33 mouse cellular contexts compared by ENCODE assay signal in the genomic region with DNA sequence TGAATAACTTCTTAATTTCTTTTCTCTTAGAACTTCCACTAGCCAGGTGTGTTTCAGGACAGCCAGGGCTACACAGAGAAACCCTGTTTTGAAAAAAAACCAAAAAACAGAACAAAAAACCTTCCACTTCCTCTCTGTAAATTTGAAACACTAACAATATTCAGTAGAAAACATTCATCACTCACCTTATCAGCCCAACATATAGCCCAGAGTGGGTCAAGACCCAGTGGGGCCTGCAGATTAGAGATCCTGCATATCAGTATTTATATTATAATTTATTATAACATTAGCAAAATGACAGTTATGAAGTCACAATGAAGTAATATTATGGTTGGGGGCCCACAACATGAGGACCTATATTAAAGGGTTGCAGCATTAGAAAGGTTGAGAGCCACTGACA. TPM values are rescaled to one million over a fixed set of nuclear protein-coding genes. Genes with fewer than 3 reads are reported as not detected.
DNase-seq lines count a peak whose midpoint lies in the region; ATAC-seq and TF ChIP-seq lines count a peak whose summit lies in the region.
"Had no signal": no experiment of that assay in that cellular context is flagged by ENCODE, and none has a peak within 500 bp of the region (broad histone marks: within the 10 kb centered on the region; RNA-seq: fewer than 3 reads in every experiment).

No protein-coding gene starts in this region.

- no peaks in the 10 kb centered on the region for H3K27me3 ChIP-seq in MEL (ENCODE audit: control insufficient read depth in 1 of 2, insufficient read depth in 2 of 2, low read length in 2 of 2)
- no peaks in the 10 kb centered on the region for H3K27me3 ChIP-seq in liver, embryonic 12.5 days (replicated peaks)
- no peaks in the 10 kb centered on the region for H3K27me3 ChIP-seq in liver, embryonic 15.5 days
- H3K27me3 ChIP-seq: CH12.LX; embryonic facial prominence, embryonic 13.5 days; forebrain, embryonic 13.5 days; heart, embryonic 13.5 days; hindbrain, embryonic 12.5 days; hindbrain, embryonic 15.5 days had no signal

- TF ChIP-seq RAD21 in MEL (IDR thresholded peaks at IDR 0.05; ENCODE audit: low read depth, low read length): no peak

- 0 out of 2 replicates have a peak overlapping the region, but pooled peaks have one; percentile 13 for H3K4me2 ChIP-seq in liver, embryonic 12.5 days
- no peak overlapping the region for H3K4me2 ChIP-seq in liver, embryonic 15.5 days
- H3K4me2 ChIP-seq: embryonic facial prominence, embryonic 13.5 days; forebrain, embryonic 13.5 days; heart, embryonic 13.5 days; hindbrain, embryonic 12.5 days; hindbrain, embryonic 15.5 days had no signal

- H3K9me3 ChIP-seq in MEL (replicated peaks; ENCODE audit: insufficient read depth, low read length): no peaks in the 10 kb centered on the region
- no peaks in the 10 kb centered on the region for H3K9me3 ChIP-seq in liver, embryonic 12.5 days (replicated peaks)
- H3K9me3 ChIP-seq in liver, embryonic 15.5 days (replicated peaks): no peaks in the 10 kb centered on the region
- H3K9me3 ChIP-seq: embryonic facial prominence, embryonic 10.5 days; embryonic facial prominence, embryonic 13.5 days; forebrain, embryonic 10.5 days; forebrain, embryonic 13.5 days; G1E; heart, embryonic 10.5 days; heart, embryonic 13.5 days; hindbrain, embryonic 12.5 days; hindbrain, embryonic 15.5 days had no signal

- H3K36me3 ChIP-seq in MEL (ENCODE audit: control insufficient read depth in 1 of 2, insufficient read depth in 2 of 2, low read length in 2 of 2): peaks cover 0 to 19% of the 10 kb centered on the region in 2 experiments; a peak in 2 of 4 replicates
- no peaks in the 10 kb centered on the region for H3K36me3 ChIP-seq in liver, embryonic 12.5 days
- H3K36me3 ChIP-seq in liver, embryonic 15.5 days (replicated peaks): no peaks in the 10 kb centered on the region
- H3K36me3 ChIP-seq: embryonic facial prominence, embryonic 10.5 days; embryonic facial prominence, embryonic 13.5 days; forebrain, embryonic 10.5 days; G1E; heart, embryonic 10.5 days; heart, embryonic 13.5 days; hindbrain, embryonic 12.5 days; hindbrain, embryonic 15.5 days had no signal

- peak; percentile 80 to 82 for TF ChIP-seq EP300 in MEL (IDR thresholded peaks at IDR 0.05; ENCODE audit: low read depth in 1 of 2, low read length in 2 of 2)

- peak; percentile 64 for DNase-seq in MEL (ENCODE audit: low read depth, low spot score)
- no peak for DNase-seq in urinary bladder, postnatal 4 days (ENCODE audit: low spot score in 2 of 2)
- DNase-seq in ovary, postnatal 36 days (ENCODE audit: low spot score): no peak
- DNase-seq: adrenal gland, adult 8-10 months; adrenal gland, postnatal 25 days; B cell, adult 2 months; cerebellum, adult 18-20 months; cerebellum, adult 9-10 months; cerebellum, postnatal 25 days; embryo, embryonic 11 days; gastrocnemius, postnatal 10 days; gastrocnemius, postnatal 36 days; heart, adult 2 months; heart, postnatal 14 days; heart, postnatal 4 days had no signal

- H3K79me2 ChIP-seq in MEL (ENCODE audit: control insufficient read depth, insufficient read depth, low read length, poor library complexity): no peaks in the 10 kb centered on the region

- ATAC-seq in liver, embryonic 12.5 days: peak; percentile 58
- ATAC-seq in liver, embryonic 15.5 days (ENCODE audit: insufficient read depth): peak; percentile 54; the same call in 1 of the 2 replicates
- ATAC-seq in megakaryocyte progenitor cell, adult 5-6 weeks (replicated peaks; ENCODE audit: poor library complexity): 0 out of 2 replicates have a peak, but pooled peaks have one; percentile 23
- ATAC-seq in erythroid progenitor cell, adult 5-6 weeks (replicated peaks; ENCODE audit: low FRiP score, poor library complexity, severe bottlenecking): no peak
- ATAC-seq: forebrain, embryonic 13.5 days; forebrain, embryonic 16.5 days had no signal

- no peak overlapping the region for H3K4me3 ChIP-seq in MEL (ENCODE audit: control insufficient read depth in 1 of 2, insufficient read depth in 1 of 2, low read depth in 2 of 2, low read length in 2 of 2)
- H3K4me3 ChIP-seq in liver, embryonic 12.5 days: no peak overlapping the region
- H3K4me3 ChIP-seq in liver, embryonic 15.5 days (replicated peaks): no peak overlapping the region
- H3K4me3 ChIP-seq: embryonic facial prominence, embryonic 10.5 days; embryonic facial prominence, embryonic 13.5 days; erythroblast, embryonic 14.5 days; forebrain, embryonic 10.5 days; forebrain, embryonic 13.5 days; heart, adult 2 months; heart, embryonic 10.5 days; heart, embryonic 13.5 days; hindbrain, embryonic 12.5 days; hindbrain, embryonic 15.5 days had no signal

- peak overlapping the region; percentile 68 for H3K27ac ChIP-seq in MEL (ENCODE audit: control insufficient read depth, low read depth, low read length)
- H3K27ac ChIP-seq in liver, embryonic 12.5 days: peak overlapping the region; percentile 1; the same call in 1 of the 2 replicates
- peak overlapping the region; percentile 31 for H3K27ac ChIP-seq in liver, embryonic 15.5 days (replicated peaks)
- H3K27ac ChIP-seq: embryonic facial prominence, embryonic 10.5 days; embryonic facial prominence, embryonic 13.5 days; forebrain, embryonic 10.5 days; forebrain, embryonic 13.5 days; heart, adult 2 months; heart, embryonic 10.5 days; heart, embryonic 13.5 days; hindbrain, embryonic 12.5 days; hindbrain, embryonic 15.5 days had no signal

- no peak overlapping the region for H3K9ac ChIP-seq in MEL (ENCODE audit: control insufficient read depth, low read depth, low read length, poor library complexity, severe bottlenecking)
- H3K9ac ChIP-seq in liver, embryonic 12.5 days: no peak overlapping the region
- H3K9ac ChIP-seq in liver, embryonic 15.5 days: no peak overlapping the region
- H3K9ac ChIP-seq: embryonic facial prominence, embryonic 13.5 days; forebrain, embryonic 13.5 days; heart, embryonic 13.5 days; hindbrain, embryonic 12.5 days; hindbrain, embryonic 15.5 days had no signal

- TF ChIP-seq POLR2A in MEL (IDR thresholded peaks at IDR 0.05; ENCODE audit: control insufficient read depth in 1 of 2, insufficient read depth in 1 of 2, low read depth in 1 of 2, low read length in 2 of 2, poor library complexity in 1 of 2): no peak

- no peak for TF ChIP-seq CTCF in MEL (IDR thresholded peaks at IDR 0.05 in 2 of 3, conservative IDR thresholded peaks at IDR 0.05 in 1 of 3; ENCODE audit: control insufficient read depth in 1 of 3, insufficient read depth in 1 of 3, low read depth in 2 of 3, low read length in 3 of 3, poor library complexity in 1 of 3, severe bottlenecking in 1 of 3)

- peaks cover 12 to 29% of the 10 kb centered on the region in 2 experiments for H3K4me1 ChIP-seq in MEL (ENCODE audit: control insufficient read depth in 1 of 2, insufficient read depth in 2 of 2, low read length in 2 of 2)
- peaks cover 51% of the 10 kb centered on the region for H3K4me1 ChIP-seq in liver, embryonic 12.5 days
- H3K4me1 ChIP-seq in liver, embryonic 15.5 days (replicated peaks): peaks cover 44% of the 10 kb centered on the region
- H3K4me1 ChIP-seq: forebrain, embryonic 13.5 days; hindbrain, embryonic 15.5 days had no signal

RNA-seq across cellular contexts. Expression of a gene that starts 8.5 kb away (rescaled TPM):
- total RNA-seq in MEL (2012; rRNA removed): 0.31 TPM in 1 of 2 replicates, not detected in the other
- polyA plus RNA-seq in MEL (2012; ENCODE audit: insufficient read depth in 1 of 2, insufficient read length in 2 of 2, low read depth in 1 of 2, low replicate concordance in 2 of 2, missing spikeins in 1 of 2): under 1 TPM in 1 of 2 experiments, not detected in 1; 0.22 TPM
- polyA plus RNA-seq in liver, embryonic 12.5 days (2016; fragmentation: Nextera tagmentation; extraction: Ambion mirVana): 2.5 and 3.6 TPM in 2 replicates
- polyA plus RNA-seq in liver, embryonic 15.5 days (2015; fragmentation: Nextera tagmentation; extraction: Ambion mirVana): 11.0 and 13.3 TPM in 2 replicates
- total RNA-seq in megakaryocyte progenitor cell, adult 5-6 weeks (2015): not detected in 2 replicates
- not detected in 2 replicates for total RNA-seq in megakaryocyte progenitor cell, adult 5-6 weeks (2017)
- total RNA-seq in erythroid progenitor cell, adult 5-6 weeks (2015; ENCODE audit: low replicate concordance): 2.5 and 12.2 TPM in 2 replicates
- total RNA-seq in erythroid progenitor cell, adult 5-6 weeks (2017; ENCODE audit: low replicate concordance): 7.3 and 8.3 TPM in 2 replicates
- total RNA-seq: CH12.LX; common myeloid progenitor, adult 5-6 weeks; G1E; granulocyte monocyte progenitor cell, adult 5-6 weeks had no signal
- polyA plus RNA-seq: erythroblast, embryonic 14.5 days; G1E had no signal

RNA-seq across cellular contexts. Expression of a gene that starts 27.9 kb away (rescaled TPM):
- total RNA-seq in MEL (2012; rRNA removed): 1,184 and 1,257 TPM in 2 replicates
- polyA plus RNA-seq in MEL (2012; ENCODE audit: insufficient read depth in 1 of 2, insufficient read length in 2 of 2, low read depth in 1 of 2, low replicate concordance in 2 of 2, missing spikeins in 1 of 2): 100 to 1,000 TPM; 396 to 798 TPM
- 472 and 504 TPM in 2 replicates for polyA plus RNA-seq in liver, embryonic 12.5 days (2016; fragmentation: Nextera tagmentation; extraction: Ambion mirVana)
- polyA plus RNA-seq in liver, embryonic 15.5 days (2015; fragmentation: Nextera tagmentation; extraction: Ambion mirVana): 254 and 263 TPM in 2 replicates
- total RNA-seq in megakaryocyte progenitor cell, adult 5-6 weeks (2015): 536 and 576 TPM in 2 replicates
- 522 and 555 TPM in 2 replicates for total RNA-seq in megakaryocyte progenitor cell, adult 5-6 weeks (2017)
- 149 and 170 TPM in 2 replicates for total RNA-seq in erythroid progenitor cell, adult 5-6 weeks (2015; ENCODE audit: low replicate concordance)
- 85.0 and 107 TPM in 2 replicates for total RNA-seq in erythroid progenitor cell, adult 5-6 weeks (2017; ENCODE audit: low replicate concordance)

RNA-seq across cellular contexts. Expression of a gene that starts 28.0 kb away (rescaled TPM):
- 26.2 and 29.2 TPM in 2 replicates for total RNA-seq in MEL (2012; rRNA removed)
- 10 to 100 TPM in 1 of 2 experiments, not detected in 1; 21.0 TPM for polyA plus RNA-seq in MEL (2012; ENCODE audit: insufficient read depth in 1 of 2, insufficient read length in 2 of 2, low read depth in 1 of 2, low replicate concordance in 2 of 2, missing spikeins in 1 of 2)
- polyA plus RNA-seq in liver, embryonic 12.5 days (2016; fragmentation: Nextera tagmentation; extraction: Ambion mirVana): 10.0 and 10.6 TPM in 2 replicates
- 8.3 and 8.6 TPM in 2 replicates for polyA plus RNA-seq in liver, embryonic 15.5 days (2015; fragmentation: Nextera tagmentation; extraction: Ambion mirVana)
- 8.4 and 10.7 TPM in 2 replicates for total RNA-seq in megakaryocyte progenitor cell, adult 5-6 weeks (2015)
- total RNA-seq in megakaryocyte progenitor cell, adult 5-6 weeks (2017): 7.7 and 11.7 TPM in 2 replicates
- total RNA-seq in erythroid progenitor cell, adult 5-6 weeks (2015; ENCODE audit: low replicate concordance): 5.0 and 12.6 TPM in 2 replicates
- 2.5 and 6.8 TPM in 2 replicates for total RNA-seq in erythroid progenitor cell, adult 5-6 weeks (2017; ENCODE audit: low replicate concordance)

RNA-seq across cellular contexts. Expression of a gene that starts 42.8 kb away (rescaled TPM):
- 37.9 and 42.8 TPM in 2 replicates for total RNA-seq in MEL (2012; rRNA removed)
- polyA plus RNA-seq in MEL (2012; ENCODE audit: insufficient read depth in 1 of 2, insufficient read length in 2 of 2, low read depth in 1 of 2, low replicate concordance in 2 of 2, missing spikeins in 1 of 2): 100 to 1,000 TPM in 1 of 2 experiments, 10 to 100 TPM in 1; 62.5 to 114 TPM
- 22.0 and 22.2 TPM in 2 replicates for polyA plus RNA-seq in liver, embryonic 12.5 days (2016; fragmentation: Nextera tagmentation; extraction: Ambion mirVana)
- polyA plus RNA-seq in liver, embryonic 15.5 days (2015; fragmentation: Nextera tagmentation; extraction: Ambion mirVana): 12.9 and 15.6 TPM in 2 replicates
- total RNA-seq in megakaryocyte progenitor cell, adult 5-6 weeks (2015): 39.3 and 42.5 TPM in 2 replicates
- total RNA-seq in megakaryocyte progenitor cell, adult 5-6 weeks (2017): 28.8 and 38.8 TPM in 2 replicates
- total RNA-seq in erythroid progenitor cell, adult 5-6 weeks (2015; ENCODE audit: low replicate concordance): 48.3 and 78.4 TPM in 2 replicates
- total RNA-seq in erythroid progenitor cell, adult 5-6 weeks (2017; ENCODE audit: low replicate concordance): 73.2 and 98.7 TPM in 2 replicates

Comparison
In these comparisons a context has a peak if more than half of its experiments do, and no peak if none do; other contexts are left out.
1. H3K27ac ChIP-seq: peak in every context shown above with its lines; median percentile 68 in MEL; 31 in liver, embryonic 15.5 days; 1 in liver, embryonic 12.5 days.